Mouse (Mus musculus) small intestine, adult 2 months (tissue): Measurements from ENCODE around the gene Gm11060.

Experiments used
- CTCF ChIP-seq: fragments of 200-500 bp; IDR thresholded peaks from 2 replicates; pipeline ENCODE4 v1.5.1; 2012; ENCODE audit warnings: low read depth, mild to moderate bottlenecking, control low read depth, inconsistent platforms, low read length, moderate library complexity, mixed read lengths; ENCODE audit not compliant: insufficient replicate concordance, insufficient read length; ENCODE audit errors: extremely low read depth
- POLR2A ChIP-seq: fragments of 200-500 bp; IDR thresholded peaks from 2 replicates; pipeline ENCODE4 v1.6.1; 2012; ENCODE audit warnings: low read depth, mild to moderate bottlenecking, control low read depth, inconsistent platforms, low read length, moderate library complexity

GRCm38 (mm10) chr2:105114074-105114473 lies 22.3 kb downstream of the Gm11060 start:
- no peak for TF ChIP-seq POLR2A
- TF ChIP-seq CTCF = no peak
